Mouse (Mus musculus) ZHBTc4 (cell line): ENCODE data around the gene Grin1.

Source experiments
- DNase-seq: peaks from one replicate; pipeline ENCODE4 v3.0.0-alpha.2; 2011; ENCODE audit warnings: low read depth, low spot score

The Grin1 gene

GRCm38 (mm10) chr2:25318971-25319773, at the start of gene Grin1:
Grin1 (minus strand) TSS chr2:25319187.
- peak; percentile 92 for DNase-seq

DNA sequence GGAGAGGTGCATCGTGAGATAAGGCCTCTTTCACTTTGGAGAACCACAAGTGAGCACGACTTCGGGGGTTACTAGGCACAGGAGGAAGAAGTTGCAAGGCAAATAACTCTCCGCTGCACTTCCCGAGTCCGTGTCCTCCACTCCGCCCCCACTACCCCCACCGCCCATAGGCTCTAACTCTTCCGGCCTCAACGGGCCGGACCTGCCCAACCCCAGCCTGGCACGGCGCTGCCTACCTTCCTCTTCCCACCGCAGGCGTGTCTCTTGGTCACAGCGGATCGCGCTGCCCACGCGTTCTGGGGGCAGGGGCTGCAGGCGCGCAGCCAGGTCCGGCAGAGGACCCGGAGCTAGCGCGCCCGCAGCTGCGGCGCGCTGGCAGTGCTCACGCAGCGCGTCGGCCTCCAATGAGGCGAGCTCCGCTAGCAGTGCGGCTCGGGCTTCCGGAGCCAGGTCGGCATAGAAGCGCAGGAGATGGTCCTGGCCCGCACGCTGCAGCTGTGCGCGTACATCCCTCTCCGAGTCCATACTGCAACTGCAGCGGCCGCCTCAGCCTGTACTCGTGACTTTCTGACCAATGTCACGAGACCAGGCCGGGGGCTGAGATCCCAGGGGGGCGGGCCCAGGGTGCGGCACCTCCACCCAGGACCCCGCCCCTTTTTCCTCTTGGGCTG, 46.2 kb upstream of the Grin1 start, which contains the start of gene Uap1l1:
Gene Uap1l1, minus strand, starts transcription at position 592 of the 671 bp plus-strand sequence.
- DNase-seq: peak; percentile 97

DNA sequence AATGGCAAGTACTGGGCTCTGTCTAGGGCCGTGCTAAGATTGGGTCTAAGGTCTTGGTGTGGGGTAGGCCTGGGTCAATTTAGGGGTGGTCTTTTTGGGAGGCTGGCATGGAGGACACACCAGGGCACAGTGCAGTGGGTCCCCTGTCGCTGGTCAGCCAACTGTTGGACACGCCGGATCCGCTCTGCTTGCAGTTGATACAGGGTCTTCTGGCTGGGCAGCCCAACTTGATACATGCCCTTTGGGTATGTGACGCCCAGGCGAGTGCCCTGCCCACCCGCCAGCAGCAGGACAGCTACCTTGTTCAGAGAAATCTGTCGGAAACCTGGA, 45.7 kb upstream of the Grin1 start:
- no peak for DNase-seq

GRCm38 (mm10) chr2:25364313-25364712, 45.3 kb upstream of the Grin1 start:
- no peak for DNase-seq

DNA sequence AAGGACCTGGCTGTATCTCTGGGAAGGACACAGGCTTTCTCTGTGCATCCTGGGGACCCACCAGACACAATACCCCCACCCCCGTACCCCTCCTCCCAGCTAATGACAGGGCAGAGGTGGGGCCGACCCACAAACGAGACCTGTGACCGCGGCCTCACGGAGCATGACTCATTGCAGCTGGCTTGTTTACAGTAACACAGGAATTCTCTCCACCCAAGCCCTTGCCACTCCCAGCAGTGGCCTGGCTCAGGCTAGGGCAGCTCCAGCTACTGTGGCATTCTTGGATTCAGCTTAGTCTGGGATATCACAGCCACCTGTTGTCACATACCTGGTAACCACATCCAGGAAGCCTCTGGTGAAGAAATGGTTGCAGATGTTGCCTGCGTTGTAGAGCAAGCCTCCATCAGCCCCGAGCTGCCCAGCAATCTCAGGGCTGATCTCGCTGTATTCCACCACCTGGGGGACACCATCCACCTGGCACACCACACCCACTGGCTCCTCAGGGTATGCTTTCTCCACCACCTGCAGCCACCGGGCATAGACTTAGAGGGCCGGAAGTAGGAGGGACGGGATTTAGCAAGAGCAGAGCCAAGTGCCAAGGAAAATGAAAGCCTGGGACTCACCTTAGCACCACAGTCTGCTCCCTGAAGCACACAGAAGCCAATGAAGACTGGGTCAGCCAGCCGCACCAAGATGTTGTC, 44.6 kb upstream of the Grin1 start:
- DNase-seq: no peak

DNA sequence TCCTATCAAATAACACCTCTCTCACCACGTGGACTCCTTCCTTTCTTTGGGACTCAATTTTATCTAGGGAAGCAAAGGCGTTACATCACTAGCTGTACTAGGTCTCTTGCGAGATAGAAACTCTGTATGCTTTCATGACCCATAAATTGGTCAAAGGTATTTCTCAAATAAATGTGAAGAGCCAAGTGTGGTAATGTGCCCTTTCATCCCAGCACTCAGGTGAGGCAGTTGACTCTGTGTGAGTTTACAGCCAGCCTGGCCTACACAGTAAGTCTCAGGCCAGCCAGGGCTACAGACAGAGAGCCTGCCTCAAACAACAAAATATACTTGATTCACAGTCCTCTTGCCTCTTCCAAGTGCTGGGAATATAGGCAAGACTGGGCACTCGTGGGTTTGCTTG, 40.9 kb upstream of the Grin1 start:
- DNase-seq: no peak

DNA sequence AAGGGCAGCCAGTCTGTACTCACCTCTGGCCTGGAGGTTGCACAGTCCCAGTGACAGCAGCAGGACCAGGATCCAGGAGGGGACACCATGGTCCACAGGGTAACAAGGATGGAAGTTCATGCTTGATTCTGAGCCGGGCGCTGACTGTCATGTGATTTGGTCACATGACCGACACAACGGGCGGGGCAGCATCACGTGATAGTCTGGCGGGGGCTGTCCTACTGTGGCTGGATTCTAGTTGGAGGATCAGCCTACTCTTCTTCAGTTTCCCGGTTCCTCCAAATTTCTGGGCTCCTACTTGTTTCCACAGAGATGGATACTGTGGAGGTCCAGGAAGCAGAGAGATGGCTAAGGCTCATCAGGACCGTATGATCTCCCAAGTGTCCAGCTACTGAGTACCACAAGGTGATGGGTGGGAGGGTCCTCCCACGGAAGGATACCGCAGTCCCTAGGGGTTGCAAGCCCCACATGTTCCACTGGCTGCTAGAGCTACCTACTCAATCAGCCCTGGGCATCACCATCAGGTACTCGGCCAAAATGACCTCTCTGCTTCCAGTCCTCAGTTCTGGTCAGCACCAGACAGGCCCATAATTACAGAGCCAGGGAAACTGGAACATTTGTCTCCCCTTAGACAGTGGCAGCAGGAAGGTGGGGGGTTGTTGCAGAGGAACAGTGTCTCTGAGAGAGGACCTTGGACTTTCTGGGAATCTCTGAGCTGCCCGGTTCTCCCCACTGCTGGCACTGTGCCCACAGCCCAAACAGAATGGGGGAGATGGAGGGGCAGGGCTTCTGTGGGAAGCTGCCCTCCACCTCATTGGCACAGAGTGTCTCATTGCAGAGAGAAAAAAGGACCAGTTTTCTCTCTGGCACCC, 37.5 kb upstream of the Grin1 start, which contains the start of gene Dpp7:
Gene Dpp7, minus strand, starts transcription at position 152 of the 872 bp plus-strand sequence.
- peak; percentile 96 for DNase-seq

- no peak for DNase-seq
Measured at GRCm38 (mm10) chr2:25355419-25356066, 36.6 kb upstream of the Grin1 start.

DNA sequence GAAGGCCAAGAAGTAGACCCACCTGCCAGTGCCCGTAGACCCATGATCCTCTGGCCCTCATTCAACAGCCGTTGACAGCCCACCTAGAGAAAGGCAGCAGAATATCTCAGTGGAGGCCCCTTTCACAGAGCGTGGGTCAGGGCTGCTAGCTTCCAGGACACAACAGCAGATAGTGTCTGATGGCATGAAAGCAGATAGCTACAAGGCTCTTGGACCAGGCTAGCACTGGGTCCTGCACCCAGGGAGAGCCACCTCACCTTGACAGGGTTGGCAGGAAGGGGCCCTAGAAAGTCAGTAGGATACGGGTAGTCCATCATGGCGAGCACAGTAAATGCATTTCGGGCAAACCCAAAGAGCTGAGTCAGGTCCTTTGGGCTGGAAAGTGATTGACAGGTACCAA, 35.2 kb upstream of the Grin1 start:
- DNase-seq: no peak

GRCm38 (mm10) chr2:25350701-25351100, 31.7 kb upstream of the Grin1 start:
- no peak for DNase-seq

- DNase-seq: no peak
Measured at GRCm38 (mm10) chr2:25349499-25349898, 30.5 kb upstream of the Grin1 start.

GRCm38 (mm10) chr2:25348162-25348561, 29.2 kb upstream of the Grin1 start:
- no peak for DNase-seq

DNA sequence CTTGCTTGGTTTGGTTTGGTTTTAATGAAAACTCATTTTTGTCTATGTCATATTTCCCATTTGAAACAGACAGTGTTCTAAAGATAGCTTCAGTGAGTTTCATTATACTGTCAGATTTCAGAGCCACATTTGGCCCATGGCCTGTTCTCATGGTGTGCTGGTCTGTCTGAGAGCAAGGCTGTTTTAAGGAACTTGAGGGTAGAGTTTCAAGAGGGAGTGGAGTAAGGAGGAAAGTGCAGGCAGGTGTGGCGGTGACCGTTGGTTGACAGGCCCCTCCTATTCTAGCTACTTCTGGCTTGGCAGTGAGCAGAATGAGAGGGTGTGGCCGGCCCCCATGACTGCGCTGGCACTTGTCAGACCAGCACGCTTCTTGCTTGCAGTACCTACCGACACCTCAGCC, 19.3 kb upstream of the Grin1 start:
- DNase-seq: no peak

- DNase-seq: no peak
Measured at GRCm38 (mm10) chr2:25333569-25333968, 14.6 kb upstream of the Grin1 start.

DNA sequence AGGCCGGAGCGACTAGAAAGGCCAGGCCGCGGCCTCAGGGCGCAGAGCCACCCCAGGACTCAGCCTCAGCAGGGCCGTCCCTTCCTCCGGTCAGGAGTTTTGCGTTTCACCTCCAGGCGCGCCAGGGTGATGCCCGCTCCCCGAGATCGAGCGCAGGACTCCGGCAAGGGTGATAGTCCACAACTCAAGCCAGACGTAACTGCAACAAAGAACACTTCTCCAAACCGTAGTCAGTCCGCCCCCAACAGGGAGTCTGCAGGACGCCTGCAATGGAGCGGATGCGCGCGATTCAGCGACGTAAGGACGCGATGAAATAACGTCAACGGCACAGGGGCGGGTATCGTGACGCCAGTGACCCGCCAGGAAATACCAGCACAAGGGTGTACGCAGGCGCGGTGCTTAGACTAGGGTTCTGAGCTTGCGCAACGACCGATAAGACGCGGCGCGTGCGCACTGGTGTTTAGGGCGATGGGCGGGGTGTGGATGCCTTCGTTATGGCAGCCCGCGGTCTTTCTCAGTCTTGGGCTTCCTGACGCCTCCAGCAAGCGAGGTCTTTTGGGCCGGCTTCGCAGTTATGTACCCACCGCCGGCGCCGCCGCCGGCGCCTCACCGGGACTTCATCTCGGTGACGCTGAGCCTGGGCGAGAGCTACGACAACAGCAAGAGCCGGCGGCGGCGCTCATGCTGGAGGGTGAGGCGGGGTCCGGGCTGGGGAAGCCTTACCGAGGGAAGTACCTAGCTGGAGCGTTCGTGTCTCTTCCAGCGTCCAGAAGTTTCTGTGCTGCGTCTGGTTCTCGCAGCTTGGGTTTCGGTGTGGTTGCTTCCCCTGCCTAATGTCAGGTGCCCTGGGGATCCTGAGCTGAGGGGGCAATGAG, 13.5 kb upstream of the Grin1 start, which contains the start of gene Man1b1:
Gene Man1b1, plus strand, starts transcription at position 53 of the 875 bp plus-strand sequence.
- peak; percentile 100 for DNase-seq

DNA sequence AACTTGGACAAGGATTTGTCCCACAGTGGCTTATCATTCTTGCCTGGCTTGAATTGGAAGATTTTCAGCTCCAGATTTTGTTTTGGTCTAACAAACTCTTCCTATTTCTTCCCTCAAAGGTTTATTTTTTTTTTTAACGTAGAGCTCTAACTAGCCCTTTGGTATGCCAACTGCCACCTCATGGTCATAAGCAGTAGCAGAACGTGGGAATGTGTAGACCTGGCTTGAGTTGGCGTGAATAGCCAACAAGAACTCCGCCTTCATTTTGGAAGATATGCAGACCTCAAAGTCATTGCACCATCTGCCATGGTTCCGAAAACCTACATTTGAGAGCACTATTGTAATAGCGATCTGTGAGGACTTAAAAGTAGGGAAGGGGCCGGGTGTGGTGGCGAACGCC, 12.5 kb upstream of the Grin1 start:
- peak; percentile 36 for DNase-seq

DNA sequence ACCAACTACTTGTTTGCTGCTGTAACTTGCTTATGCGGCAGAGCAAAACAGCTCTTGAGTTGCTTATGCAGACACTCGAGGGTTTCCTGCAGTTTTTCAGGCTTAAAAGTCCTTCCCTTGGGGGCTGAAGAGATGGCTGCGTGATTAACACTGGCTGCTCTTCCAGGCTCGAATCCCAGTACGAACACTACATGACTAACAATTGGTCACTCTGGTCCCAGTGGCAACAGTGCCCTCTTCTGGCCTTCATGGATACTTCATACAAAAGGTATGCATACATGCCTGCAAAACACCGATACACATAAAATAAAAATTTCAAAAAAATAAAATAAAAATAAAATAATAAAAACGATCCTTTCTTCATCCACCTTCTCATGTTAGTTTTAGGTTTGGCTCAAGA, 9.5 kb upstream of the Grin1 start:
- peak; percentile 83 for DNase-seq

DNA sequence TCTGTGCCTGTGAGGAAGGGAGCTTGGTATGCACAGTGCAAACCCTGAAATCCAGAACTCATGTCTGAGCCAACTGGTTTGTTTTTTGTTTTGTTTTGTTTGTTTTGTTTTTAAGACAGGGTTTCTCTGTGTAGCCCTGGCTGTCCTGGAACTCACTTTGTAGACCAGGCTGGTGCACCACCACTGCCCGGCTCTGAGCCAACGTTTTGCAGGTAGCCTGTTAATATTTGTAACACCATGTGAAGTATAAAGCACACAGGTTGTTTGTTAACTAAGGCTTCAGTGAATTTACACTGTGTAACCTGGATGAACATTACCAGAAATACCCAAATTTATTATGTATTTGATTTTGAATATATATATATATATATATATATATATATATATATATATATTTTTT, 7.0 kb upstream of the Grin1 start:
- no peak for DNase-seq

DNA sequence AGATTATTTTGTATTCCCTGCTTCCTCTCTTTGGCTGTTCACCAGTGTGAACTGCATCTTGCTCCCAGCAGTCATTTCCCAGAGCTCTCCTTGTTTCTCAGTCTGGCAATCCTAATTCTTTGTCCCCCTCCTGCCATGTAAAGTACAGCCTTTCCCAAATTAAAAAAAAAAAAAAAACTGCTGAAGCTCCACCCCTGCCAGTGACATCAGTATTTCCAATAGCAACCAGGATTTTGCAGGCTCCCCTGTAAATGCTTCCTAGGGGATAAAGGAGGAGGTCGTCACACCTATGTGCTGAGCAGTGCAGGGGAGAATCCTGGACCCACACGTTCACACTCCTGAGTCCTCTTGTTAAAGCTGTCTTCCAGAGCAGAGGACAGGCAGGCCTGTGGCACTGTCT, 1.1 kb upstream of the Grin1 start:
- DNase-seq: no peak
